Mouse (Mus musculus): ENCODE data around the gene Cend1.
A peak's percentile ranks its signal among the peaks of the same experiment; 100 is the strongest.
"Not testable (repeated sequence)": the region's sequence is repeated elsewhere in the genome, so short reads cannot be mapped to it uniquely, and the experiment has no call there.

The Cend1 gene

GRCm38 (mm10) chr7:141429840-141430584 lies 721 bp upstream of the Cend1 start:
- no peak for DNase-seq (ENCODE audit: low spot score in 2 of 2)

GRCm38 (mm10) chr7:141428701-141429100 lies 590 bp downstream of the Cend1 start:
- DNase-seq (ENCODE audit: low spot score in 2 of 2): no peak

GRCm38 (mm10) chr7:141426948-141427730 lies 2.2 kb downstream of the Cend1 start:
- DNase-seq (ENCODE audit: low spot score in 2 of 2): no peak

GRCm38 (mm10) chr7:141423811-141424210 lies 5.5 kb downstream of the Cend1 start:
- no peak for DNase-seq (ENCODE audit: low spot score in 2 of 2)

GRCm38 (mm10) chr7:141420030-141420702 lies 9.1 kb downstream of the Cend1 start:
- no peak for DNase-seq (ENCODE audit: low spot score in 2 of 2)

- no peak for DNase-seq (ENCODE audit: low spot score in 2 of 2)
Measured at GRCm38 (mm10) chr7:141418970-141419369, 10.3 kb downstream of the Cend1 start.

GRCm38 (mm10) chr7:141417731-141418681 lies 11.3 kb downstream of the Cend1 start:
- no peak for DNase-seq (ENCODE audit: low spot score in 2 of 2)

GRCm38 (mm10) chr7:141416144-141416841 lies 13.0 kb downstream of the Cend1 start:
- DNase-seq (ENCODE audit: low spot score in 2 of 2): no peak

GRCm38 (mm10) chr7:141413809-141414584 lies 15.3 kb downstream of the Cend1 start, which contains the start of gene Gatd1:
Gatd1 (minus strand) TSS chr7:141414136.
- DNase-seq (ENCODE audit: low spot score in 2 of 2): peak; percentile 100

GRCm38 (mm10) chr7:141413331-141413730 lies 16.0 kb downstream of the Cend1 start:
- DNase-seq (ENCODE audit: low spot score in 2 of 2): no peak

- DNase-seq (ENCODE audit: low spot score in 2 of 2): no peak
Measured at GRCm38 (mm10) chr7:141411667-141412066, 17.6 kb downstream of the Cend1 start.

- DNase-seq (ENCODE audit: low spot score in 2 of 2): no peak
Measured at GRCm38 (mm10) chr7:141410631-141411030, 18.7 kb downstream of the Cend1 start.

GRCm38 (mm10) chr7:141408833-141409232 lies 20.5 kb downstream of the Cend1 start:
- DNase-seq (ENCODE audit: low spot score in 2 of 2): peak; percentile 86 to 93

GRCm38 (mm10) chr7:141407670-141408069 lies 21.6 kb downstream of the Cend1 start:
- DNase-seq (ENCODE audit: low spot score in 2 of 2): not testable (repeated sequence)

- no peak for DNase-seq (ENCODE audit: low spot score in 2 of 2)
Measured at GRCm38 (mm10) chr7:141405466-141405865, 23.8 kb downstream of the Cend1 start.

GRCm38 (mm10) chr7:141403305-141403704 lies 26.0 kb downstream of the Cend1 start:
- DNase-seq (ENCODE audit: low spot score in 2 of 2): peak in 1 of 2 experiments; percentile 54

- no peak for DNase-seq (ENCODE audit: low spot score in 2 of 2)
Measured at GRCm38 (mm10) chr7:141395348-141395747, 33.9 kb downstream of the Cend1 start.

- peak; percentile 67 to 76 for DNase-seq (ENCODE audit: low spot score in 2 of 2)
Measured at GRCm38 (mm10) chr7:141394771-141395170, 34.5 kb downstream of the Cend1 start.

- DNase-seq (ENCODE audit: low spot score in 2 of 2): no peak
Measured at GRCm38 (mm10) chr7:141394158-141394557, 35.1 kb downstream of the Cend1 start.

All from cerebellum, postnatal 4 days (tissue).